10 mouse cellular contexts compared by ENCODE assay signal in the genomic region with DNA sequence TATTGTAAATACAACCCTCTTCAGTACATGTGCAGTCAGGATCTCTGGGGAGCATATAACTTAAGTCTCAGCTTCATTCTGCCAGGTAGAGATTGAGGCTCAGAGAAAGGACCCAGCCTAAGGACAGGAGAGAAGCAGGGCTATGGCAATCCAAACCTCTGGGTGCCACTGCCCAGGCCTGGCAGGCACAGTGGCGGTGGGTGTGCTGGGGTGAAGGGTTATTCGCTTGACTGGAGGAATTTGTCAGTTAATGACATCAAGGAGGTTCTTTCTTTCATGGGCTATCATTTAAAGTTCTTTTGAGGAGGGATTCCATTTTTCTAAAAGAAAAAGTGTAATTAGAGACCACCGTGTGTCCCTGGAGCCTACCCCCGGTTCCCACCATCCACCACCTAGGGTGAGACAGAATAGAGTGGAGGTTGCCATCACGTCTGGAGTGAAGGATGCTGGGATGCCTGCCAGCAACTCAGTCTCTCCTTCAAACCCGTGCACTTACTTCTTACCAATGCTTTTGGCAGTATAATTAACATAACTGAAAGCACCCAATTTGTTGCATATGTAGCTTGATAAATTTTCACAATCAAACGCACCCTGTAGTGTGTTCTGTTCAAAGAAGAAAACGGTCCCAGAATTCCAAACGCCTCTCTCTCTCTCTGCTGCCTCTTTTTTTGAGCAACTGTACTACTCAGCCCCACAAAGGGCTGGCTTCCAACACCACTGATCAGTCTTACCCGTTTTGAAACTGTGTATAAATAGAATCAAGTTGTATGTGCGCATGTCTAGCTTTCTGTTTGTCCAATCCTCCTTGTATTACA. TPM values are rescaled to one million over a fixed set of nuclear protein-coding genes. Genes with fewer than 3 reads are reported as not detected.
DNase-seq lines count a peak whose midpoint lies in the region; ATAC-seq and TF ChIP-seq lines count a peak whose summit lies in the region.
"Had no signal": no experiment of that assay in that cellular context is flagged by ENCODE, and none has a peak within 500 bp of the region (broad histone marks: within the 10 kb centered on the region; RNA-seq: fewer than 3 reads in every experiment).

No protein-coding gene starts in this region.

- H3K9me3 ChIP-seq in forebrain, postnatal 0 days (ENCODE audit: low read length) = no peaks in the 10 kb centered on the region; the same call in 1 of the 2 replicates

- peak; percentile 94 for ATAC-seq in forebrain, postnatal 0 days
- ATAC-seq: intestine, postnatal 0 days had no signal

- no peak for TF ChIP-seq CTCF in forebrain, postnatal 0 days (IDR thresholded peaks at IDR 0.05; ENCODE audit: low read depth)

- H3K4me1 ChIP-seq in forebrain, postnatal 0 days (ENCODE audit: insufficient read depth) = no peaks in the 10 kb centered on the region
- H3K4me1 ChIP-seq: limb, embryonic 12.5 days had no signal

- H3K36me3 ChIP-seq in forebrain, postnatal 0 days (ENCODE audit: insufficient read depth) = no peaks in the 10 kb centered on the region
- H3K36me3 ChIP-seq: limb, embryonic 12.5 days had no signal

- H3K9ac ChIP-seq in forebrain, postnatal 0 days = no peak overlapping the region
- H3K9ac ChIP-seq: limb, embryonic 12.5 days had no signal

- 7% methylated on average over 11 of the region's 11 CpGs for WGBS in forebrain, postnatal 0 days

- 0 out of 2 replicates have a peak overlapping the region, but pooled peaks have one; percentile 1 for H3K4me2 ChIP-seq in forebrain, postnatal 0 days (ENCODE audit: low read depth)
- H3K4me2 ChIP-seq: limb, embryonic 12.5 days had no signal

- H3K27me3 ChIP-seq in forebrain, postnatal 0 days (ENCODE audit: insufficient read depth, low read length) = no peaks in the 10 kb centered on the region

- peak; percentile 11 to 56 for DNase-seq in layer of hippocampus, adult 18-20 months (ENCODE audit: low spot score in 2 of 2)
- DNase-seq in layer of hippocampus, postnatal 10 days (ENCODE audit: low spot score in 2 of 2) = no peak
- peak; percentile 16 for DNase-seq in right cerebral cortex, postnatal 4 days
- no peak for DNase-seq in right cerebral cortex, adult 18-20 months
- peak; percentile 63 for DNase-seq in forebrain, postnatal 0 days
- DNase-seq in adrenal gland, adult 8-10 months = no peak
- no peak for DNase-seq in cerebellum, postnatal 4 days (ENCODE audit: low spot score in 2 of 2)
- DNase-seq: cerebellum, adult 11 months had no signal

- no peak overlapping the region for H3K27ac ChIP-seq in forebrain, postnatal 0 days (ENCODE audit: low read depth, low read length)
- H3K27ac ChIP-seq: limb, embryonic 12.5 days had no signal

- H3K4me3 ChIP-seq in forebrain, postnatal 0 days (ENCODE audit: low read depth, low read length) = no peak overlapping the region
- H3K4me3 ChIP-seq: limb, embryonic 12.5 days had no signal

RNA-seq across cellular contexts. Expression of gene Pkdcc, which starts 27.1 kb away (rescaled TPM):
- total RNA-seq in layer of hippocampus, adult 18-20 months (2021) = 10 to 100 TPM; 15.6 to 18.3 TPM
- total RNA-seq in layer of hippocampus, postnatal 10 days (2021) = 10 to 100 TPM; 19.1 to 22.1 TPM
- 41.7 and 57.9 TPM in 2 replicates for total RNA-seq in forebrain, postnatal 0 days (2014; rRNA removed)
- polyA plus RNA-seq in forebrain, postnatal 0 days (2015; fragmentation: Nextera tagmentation; extraction: Ambion mirVana) = 3.8 and 4.1 TPM in 2 replicates
- 100 to 1,000 TPM in 2 of 4 experiments, 10 to 100 TPM in 2; 43.0 to 255 (median 85.3) TPM for total RNA-seq in adrenal gland, adult 8-10 months (2022)

Comparison
In these comparisons a context has a peak if more than half of its experiments do, and no peak if none do; other contexts are left out.
1. DNase-seq: peak in layer of hippocampus, adult 18-20 months (2 of 2), right cerebral cortex, postnatal 4 days (single experiment) and forebrain, postnatal 0 days (single experiment); none in layer of hippocampus, postnatal 10 days (0 of 2), right cerebral cortex, adult 18-20 months (single experiment), adrenal gland, adult 8-10 months (single experiment) and cerebellum, postnatal 4 days (0 of 2).